Mouse (Mus musculus) heart, embryonic 12.5 days (tissue): ENCODE measurements around the gene Pard3b. TPM values are rescaled to one million over a fixed set of nuclear protein-coding genes. Genes with fewer than 3 reads are reported as not detected.

ENCODE experiments used
- ATAC-seq: fragments of 200-750 bp; cut with Nextera tagmentation; 2 replicates; pipeline ENCODE4 v1.8.0; 2017; ENCODE audit warnings: moderate TSS enrichment, moderate library complexity; ENCODE audit not compliant: insufficient number of reproducible peaks, low FRiP score
- H3K27ac ChIP-seq: fragments of 300-500 bp; sonication (generic); 2 replicates; pipeline ENCODE4 v1.5.1; 2016; ENCODE audit warnings: mild to moderate bottlenecking, moderate library complexity; ENCODE audit not compliant: poor library complexity, severe bottlenecking
- H3K27me3 ChIP-seq: fragments of 300-500 bp; sonication (generic); replicated peaks from 2 replicates; pipeline ENCODE4 v1.6.1; 2016; ENCODE audit warnings: mild to moderate bottlenecking, moderate library complexity
- H3K36me3 ChIP-seq: fragments of 300-500 bp; sonication (generic); 2 replicates; pipeline ENCODE4 v1.6.1; 2016; ENCODE audit warnings: mild to moderate bottlenecking, moderate library complexity
- H3K4me1 ChIP-seq: fragments of 300-500 bp; sonication (generic); replicated peaks from 2 replicates; pipeline ENCODE4 v1.6.1; 2016; ENCODE audit warnings: mild to moderate bottlenecking
- H3K4me2 ChIP-seq: fragments of 300-500 bp; sonication (generic); 2 replicates; pipeline ENCODE4 v1.6.1; 2016; ENCODE audit warnings: mild to moderate bottlenecking, moderate library complexity
- H3K4me3 ChIP-seq: fragments of 300-500 bp; sonication (generic); 2 replicates; pipeline ENCODE4 v1.5.1; 2016; ENCODE audit warnings: mild to moderate bottlenecking
- H3K9ac ChIP-seq: fragments of 300-500 bp; sonication (generic); 2 replicates; pipeline ENCODE4 v1.6.1; 2016; ENCODE audit warnings: mild to moderate bottlenecking, moderate library complexity
- H3K9me3 ChIP-seq: fragments of 300-500 bp; sonication (generic); replicated peaks from 2 replicates; pipeline ENCODE4 v1.6.1; 2016; ENCODE audit warnings: mild to moderate bottlenecking, moderate library complexity
- WGBS: fragments of 180-500 bp; shearing (Covaris S2); methylation state at CpG from one replicate; pipeline ENCODE4 v1.1.7; 2016; 5-methylcytosine and 5-hydroxymethylcytosine counted together
- polyA plus RNA-seq: library from polyadenylated mRNA; unstranded; fragments of >200 nt; fragmentation: Nextera tagmentation; extraction: Ambion mirVana; gene quantifications from 2 replicates; pipeline ENCODE4 v1.2.1, GENCODE M21; 2016

Gene Pard3b
- polyA plus RNA-seq, 1 experiment from 2014 or later, result 16.0 TPM

DNA sequence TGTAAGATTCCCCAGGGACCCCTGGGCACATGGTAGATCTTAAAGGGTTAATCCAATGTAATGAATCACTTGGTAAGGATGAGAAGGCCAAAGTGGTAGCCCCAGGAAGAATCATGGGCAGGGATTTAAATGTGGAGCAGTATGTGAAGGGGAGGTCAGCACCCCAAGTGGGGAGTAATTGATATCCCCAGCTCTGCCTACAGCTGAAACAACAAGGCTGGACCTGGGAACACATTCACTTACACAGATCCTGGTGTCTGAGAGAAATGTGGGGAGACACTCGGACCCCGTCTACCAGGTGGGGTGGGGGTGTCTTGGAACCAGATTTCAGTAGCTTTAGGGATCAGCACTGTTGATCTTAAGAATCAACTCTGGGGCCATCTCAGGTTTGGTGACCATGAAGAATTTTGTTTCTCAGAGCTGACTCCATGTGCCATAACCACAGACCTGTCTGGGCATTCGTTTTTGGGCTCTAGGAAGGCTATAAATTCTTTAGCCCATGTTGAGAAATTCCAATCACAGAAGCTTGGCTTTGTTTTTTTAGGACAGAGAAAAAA, 979.6 kb downstream of the Pard3b start:
- H3K4me2 ChIP-seq, result no peak overlapping the region
- H3K27ac ChIP-seq, result no peak overlapping the region
- no peak overlapping the region for H3K9ac ChIP-seq
- H3K36me3 ChIP-seq, result no peaks in the 10 kb centered on the region
- no peak overlapping the region for H3K4me3 ChIP-seq
- no peaks in the 10 kb centered on the region for H3K4me1 ChIP-seq
- no peak for ATAC-seq
- H3K9me3 ChIP-seq, result no peaks in the 10 kb centered on the region
- H3K27me3 ChIP-seq, result no peaks in the 10 kb centered on the region
- 76% methylated on average over 3 of the region's 3 CpGs for WGBS

DNA sequence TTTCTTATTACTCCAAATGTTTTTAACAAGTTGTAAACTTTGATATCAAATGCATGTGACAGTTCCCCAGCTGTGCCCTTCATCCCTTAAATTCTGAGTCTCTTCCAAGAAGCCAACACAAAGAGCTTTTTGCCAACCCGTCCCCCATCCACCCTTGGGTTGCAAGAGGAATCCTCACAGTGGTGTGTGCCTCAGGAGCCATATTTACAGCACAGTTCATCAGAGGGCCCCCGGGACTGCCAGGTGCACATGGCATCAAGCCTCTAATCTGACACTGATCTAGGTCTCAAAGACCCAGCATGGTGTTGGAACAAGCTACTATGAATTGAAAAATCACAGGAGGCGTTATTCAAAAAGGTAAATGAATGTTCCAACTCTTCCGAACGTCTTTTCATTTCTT, 980.8 kb downstream of the Pard3b start:
- Histone ChIP-seq H3K4me3 (no peak overlapping the region), H3K4me2 (no peak overlapping the region), H3K4me1 (no peaks in the 10 kb centered on the region), H3K27me3 (no peaks in the 10 kb centered on the region), H3K9me3 (no peaks in the 10 kb centered on the region), H3K27ac (no peak overlapping the region), H3K9ac (no peak overlapping the region), H3K36me3 (no peaks in the 10 kb centered on the region)
- ATAC-seq, result no peak
- WGBS, result 84% methylated on average over 5 of the region's 5 CpGs

DNA sequence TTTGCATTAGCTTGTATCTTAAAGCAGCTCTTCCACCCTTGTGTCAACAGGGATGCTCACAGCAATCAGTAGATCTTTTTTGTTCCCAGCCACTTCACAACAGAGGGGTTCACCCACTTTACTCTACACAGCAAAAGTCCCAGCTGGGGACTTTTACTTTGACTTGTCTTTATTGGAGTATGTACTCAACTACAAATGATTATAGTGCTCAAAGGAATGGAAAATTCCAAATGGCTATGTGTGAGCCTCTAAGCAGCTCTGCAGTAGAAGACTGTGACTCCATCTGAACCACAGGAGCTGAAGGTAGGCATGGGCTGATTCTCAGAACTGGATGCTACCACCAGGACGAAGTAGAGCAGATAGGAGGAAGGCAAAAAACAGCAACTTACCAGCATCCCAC, 983.8 kb downstream of the Pard3b start:
- Histone ChIP-seq H3K4me3 (no peak overlapping the region), H3K36me3 (no peaks in the 10 kb centered on the region), H3K4me2 (no peak overlapping the region), H3K9ac (no peak overlapping the region), H3K4me1 (peaks cover 8% of the 10 kb centered on the region), H3K27me3 (no peaks in the 10 kb centered on the region), H3K27ac (no peak overlapping the region), H3K9me3 (no peaks in the 10 kb centered on the region)
- no peak for ATAC-seq
- 77% methylated on average over 1 of the region's 1 CpGs for WGBS

DNA sequence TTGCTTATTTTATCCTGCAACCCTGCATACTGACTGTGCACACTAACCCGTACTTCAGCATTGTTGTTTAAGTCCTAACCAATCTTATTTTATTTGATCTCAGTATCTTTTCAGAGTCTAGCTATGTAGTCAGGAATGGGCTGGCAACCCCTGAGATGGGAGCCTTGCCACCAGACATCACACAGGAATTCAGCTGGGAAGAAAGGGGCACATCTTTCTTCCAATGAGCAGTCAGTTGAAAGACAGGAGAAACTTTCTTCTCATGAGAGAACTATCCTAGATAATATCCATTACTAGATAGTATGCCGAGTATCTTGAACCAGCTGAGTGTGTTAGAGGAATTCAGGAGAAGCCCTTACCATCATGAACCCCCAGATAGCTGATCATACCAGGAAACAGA, 985.5 kb downstream of the Pard3b start:
- Histone ChIP-seq H3K4me2 (no peak overlapping the region), H3K4me1 (peaks cover 8% of the 10 kb centered on the region), H3K27me3 (no peaks in the 10 kb centered on the region), H3K36me3 (no peaks in the 10 kb centered on the region), H3K9me3 (no peaks in the 10 kb centered on the region), H3K27ac (no peak overlapping the region), H3K4me3 (no peak overlapping the region), H3K9ac (no peak overlapping the region)
- ATAC-seq, result no peak
- 73% methylated on average over 2 of the region's 2 CpGs for WGBS

DNA sequence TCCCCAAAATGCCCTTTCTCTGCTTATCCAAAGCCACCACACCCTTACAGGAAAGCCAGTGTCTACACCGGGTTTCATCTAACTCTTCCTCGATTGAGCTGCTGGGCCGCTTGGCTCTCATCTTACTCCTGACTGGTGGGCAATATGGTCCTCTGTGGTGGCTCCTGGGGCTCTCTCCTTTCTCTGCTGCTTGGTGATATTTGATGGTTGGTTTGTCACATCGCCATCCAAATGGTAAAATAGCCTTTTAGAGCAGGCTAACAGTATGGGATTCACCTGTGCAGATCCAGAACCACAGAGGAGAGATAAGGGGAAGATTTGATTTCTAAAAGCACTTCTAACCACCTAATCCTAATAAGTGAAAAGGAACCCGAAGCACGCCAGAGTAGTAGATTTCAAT, 986.2 kb downstream of the Pard3b start:
- H3K4me2 ChIP-seq, result no peak overlapping the region
- H3K9me3 ChIP-seq, result no peaks in the 10 kb centered on the region
- H3K36me3 ChIP-seq, result no peaks in the 10 kb centered on the region
- ATAC-seq, result no peak
- 87% methylated on average over 6 of the region's 6 CpGs for WGBS
- H3K4me3 ChIP-seq, result no peak overlapping the region
- H3K27ac ChIP-seq, result no peak overlapping the region
- peaks cover 9% of the 10 kb centered on the region for H3K4me1 ChIP-seq
- H3K9ac ChIP-seq, result no peak overlapping the region
- H3K27me3 ChIP-seq, result no peaks in the 10 kb centered on the region

DNA sequence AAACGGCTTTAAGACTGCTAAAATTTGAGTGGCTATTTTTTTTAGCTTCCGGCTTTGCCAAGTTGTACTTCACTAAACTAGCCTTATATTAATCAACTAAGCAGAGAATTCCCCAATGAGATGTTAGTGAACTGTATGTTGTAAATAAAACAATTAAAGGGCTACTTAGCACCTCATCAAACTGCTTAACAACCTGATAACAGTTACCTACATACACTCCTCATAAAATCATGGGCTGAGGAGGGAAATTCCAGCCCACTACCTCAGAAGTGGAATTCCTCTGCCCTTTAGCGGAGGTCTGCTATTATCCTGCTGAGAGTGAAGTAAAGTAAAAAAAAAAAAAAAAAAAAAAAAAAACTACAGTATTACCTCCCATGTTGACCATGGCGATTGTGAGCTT, 986.7 kb downstream of the Pard3b start:
- no peaks in the 10 kb centered on the region for H3K27me3 ChIP-seq
- no peak overlapping the region for H3K27ac ChIP-seq
- H3K4me3 ChIP-seq, result no peak overlapping the region
- no peak for ATAC-seq
- no peaks in the 10 kb centered on the region for H3K36me3 ChIP-seq
- H3K9ac ChIP-seq, result no peak overlapping the region
- WGBS, result 72% methylated on average over 4 of the region's 4 CpGs
- peaks cover 14% of the 10 kb centered on the region for H3K4me1 ChIP-seq
- H3K4me2 ChIP-seq, result no peak overlapping the region
- no peaks in the 10 kb centered on the region for H3K9me3 ChIP-seq

DNA sequence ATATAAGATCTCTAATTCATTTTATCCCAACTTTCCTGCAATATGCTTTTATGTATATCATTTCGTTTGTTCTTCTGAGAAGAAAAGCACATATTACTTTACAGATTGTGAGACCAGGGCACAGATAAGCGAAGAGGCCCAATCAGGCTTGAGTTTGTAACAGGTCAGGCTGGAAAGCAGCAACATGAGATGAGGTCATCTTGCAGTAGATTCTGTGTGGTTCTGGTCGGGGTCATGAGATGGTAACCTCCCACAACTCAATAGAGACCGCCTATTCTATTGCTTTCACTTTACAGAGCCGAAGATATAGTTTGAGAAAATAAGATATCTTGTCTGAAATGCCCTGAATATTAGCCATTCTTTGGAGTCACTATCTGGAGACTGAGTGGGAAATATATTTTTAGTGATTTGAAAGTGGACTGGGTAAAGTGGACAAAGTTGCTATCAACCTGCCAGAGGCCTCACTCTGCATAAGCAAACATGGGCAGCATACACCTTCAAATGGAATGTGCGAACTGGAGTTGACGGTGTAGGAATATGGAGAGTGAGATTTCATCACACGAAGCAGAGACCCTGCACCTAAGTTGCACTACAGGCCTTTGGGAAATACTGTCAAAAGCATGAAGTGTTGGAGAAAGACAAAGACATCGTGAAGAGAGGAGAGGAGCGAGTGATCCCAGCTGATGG, 987.3 kb downstream of the Pard3b start:
- peaks cover 18% of the 10 kb centered on the region for H3K4me1 ChIP-seq
- no peak for ATAC-seq
- WGBS, result 65% methylated on average over 10 of the region's 10 CpGs
- H3K36me3 ChIP-seq, result no peaks in the 10 kb centered on the region
- no peak overlapping the region for H3K9ac ChIP-seq
- no peaks in the 10 kb centered on the region for H3K27me3 ChIP-seq
- no peak overlapping the region for H3K4me3 ChIP-seq
- H3K27ac ChIP-seq, result no peak overlapping the region
- no peaks in the 10 kb centered on the region for H3K9me3 ChIP-seq
- no peak overlapping the region for H3K4me2 ChIP-seq

DNA sequence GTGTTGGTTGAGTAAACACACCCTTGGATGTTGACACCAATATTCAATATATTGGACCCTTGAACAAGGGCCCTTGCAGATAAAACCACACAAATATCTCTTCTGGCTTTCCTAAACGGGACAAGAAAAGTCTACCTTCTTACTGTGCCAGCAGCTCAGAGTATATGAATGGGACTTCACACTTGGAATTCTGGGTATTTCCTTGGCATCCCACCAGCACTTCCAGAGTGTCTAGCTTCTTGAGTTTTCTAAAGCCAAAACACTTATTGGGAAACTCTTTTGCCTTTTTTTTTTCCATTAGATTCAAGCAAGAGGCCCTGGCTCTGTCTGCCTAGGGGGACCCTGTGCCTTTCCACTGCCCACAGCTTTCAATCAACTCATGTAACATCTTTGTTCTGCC, 991.3 kb downstream of the Pard3b start:
- Histone ChIP-seq H3K36me3 (no peaks in the 10 kb centered on the region), H3K4me2 (no peak overlapping the region), H3K4me3 (no peak overlapping the region), H3K4me1 (peaks cover 26% of the 10 kb centered on the region), H3K9me3 (0 out of 2 replicates have a peak, but pooled peaks cover 5% of the 10 kb centered on the region), H3K27ac (no peak overlapping the region), H3K9ac (no peak overlapping the region), H3K27me3 (no peaks in the 10 kb centered on the region)
- WGBS, result 58% methylated on average over 1 of the region's 1 CpGs
- no peak for ATAC-seq

DNA sequence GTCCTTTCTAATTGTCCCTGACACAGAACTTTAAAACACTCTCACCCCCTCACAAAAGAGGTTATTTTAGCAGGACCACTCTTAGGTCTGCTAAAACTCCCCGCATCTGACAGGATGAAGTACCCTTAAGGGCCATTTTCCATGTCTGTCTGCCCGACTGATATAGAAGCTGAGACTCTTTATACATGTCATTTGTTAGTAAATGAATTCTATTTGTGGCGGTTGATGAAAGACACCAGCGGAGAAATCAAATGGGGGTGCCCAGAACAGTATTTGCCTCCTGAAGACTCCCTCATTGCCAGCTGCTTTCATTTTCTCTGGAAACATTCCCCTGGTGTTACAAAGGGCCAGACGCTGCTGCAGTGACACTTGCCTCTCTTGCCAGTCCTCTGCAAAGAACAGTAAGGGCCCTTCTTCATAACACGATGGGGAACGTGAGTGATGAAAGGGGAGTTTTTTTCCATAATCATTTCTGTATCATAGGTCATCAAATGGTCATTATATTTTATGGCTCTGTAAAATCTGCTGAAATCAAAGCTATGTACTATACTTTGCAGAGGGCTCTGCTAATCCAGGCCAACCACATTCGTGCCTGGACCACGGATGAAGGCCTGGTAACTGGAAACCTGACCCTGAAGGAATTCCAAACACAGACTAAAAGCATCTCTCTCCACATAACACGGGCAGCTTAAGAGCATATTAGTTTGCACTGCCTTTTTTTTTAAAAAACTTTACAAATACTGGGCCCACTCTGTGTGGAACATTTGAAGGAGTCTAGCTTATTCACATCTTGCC, 993.1 kb downstream of the Pard3b start:
- Histone ChIP-seq H3K9ac (no peak overlapping the region), H3K4me2 (peak overlapping the region; percentile 38; the same call in 1 of the 2 replicates)
- ATAC-seq, result no peak

DNA sequence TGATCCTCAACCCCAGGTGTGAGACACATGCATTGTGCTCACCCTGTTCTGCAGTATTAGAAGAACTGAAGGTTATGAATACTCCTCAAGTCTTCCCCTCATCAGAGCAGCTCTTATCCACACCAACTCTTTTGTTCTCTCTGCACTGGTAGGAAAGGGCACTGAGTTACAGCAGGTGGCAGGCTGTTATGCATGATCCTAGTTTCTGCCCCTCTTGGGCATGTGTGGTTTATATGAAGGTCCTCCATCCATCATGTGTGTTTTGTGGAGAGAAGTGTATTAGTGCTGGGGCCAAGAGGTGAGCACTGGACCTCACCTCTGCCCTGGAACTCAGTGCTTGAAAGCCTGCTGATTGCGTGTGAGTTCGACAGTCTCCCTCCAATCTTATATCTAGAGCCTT, 994.3 kb downstream of the Pard3b start:
- Histone ChIP-seq H3K36me3 (no peaks in the 10 kb centered on the region), H3K4me2 (no peak overlapping the region), H3K9ac (no peak overlapping the region), H3K4me3 (no peak overlapping the region), H3K27me3 (no peaks in the 10 kb centered on the region), H3K9me3 (0 out of 2 replicates have a peak, but pooled peaks cover 5% of the 10 kb centered on the region), H3K27ac (no peak overlapping the region), H3K4me1 (peaks cover 26% of the 10 kb centered on the region)
- 87% methylated on average over 2 of the region's 2 CpGs for WGBS
- ATAC-seq, result no peak

More for the DNA sequence above, 993.1 kb downstream of the Pard3b start:
- Histone ChIP-seq H3K9me3 (0 out of 2 replicates have a peak, but pooled peaks cover 5% of the 10 kb centered on the region), H3K4me1 (peaks cover 26% of the 10 kb centered on the region), H3K4me3 (no peak overlapping the region), H3K27me3 (no peaks in the 10 kb centered on the region), H3K27ac (peak overlapping the region; percentile 56), H3K36me3 (no peaks in the 10 kb centered on the region)
- 45% methylated on average over 10 of the region's 10 CpGs for WGBS

DNA sequence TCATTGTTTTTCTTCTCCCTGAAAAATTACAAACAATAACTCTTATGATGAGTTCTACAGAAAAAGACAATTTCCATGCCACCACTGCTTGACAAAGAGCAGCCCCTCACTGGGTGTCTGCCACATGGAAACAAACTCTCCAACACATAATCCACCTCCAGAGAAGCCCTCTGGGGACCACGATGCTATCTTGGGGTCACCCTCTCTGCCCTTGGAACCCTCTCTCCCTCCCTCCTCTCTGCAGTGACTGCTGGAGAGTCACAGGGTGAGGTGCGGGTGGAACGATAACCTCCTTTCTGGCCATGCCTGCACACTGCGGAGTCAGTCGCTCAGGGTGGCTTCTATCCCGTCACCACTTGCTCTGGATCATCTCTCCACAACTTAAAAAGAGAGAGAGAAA, 996.6 kb downstream of the Pard3b start:
- ATAC-seq, result no peak
- Histone ChIP-seq H3K27me3 (no peaks in the 10 kb centered on the region), H3K36me3 (no peaks in the 10 kb centered on the region), H3K4me3 (no peak overlapping the region), H3K9me3 (0 out of 2 replicates have a peak, but pooled peaks cover 5% of the 10 kb centered on the region), H3K9ac (no peak overlapping the region), H3K4me2 (no peak overlapping the region; the same call in 1 of the 2 replicates), H3K27ac (no peak overlapping the region), H3K4me1 (peaks cover 22% of the 10 kb centered on the region)
- WGBS, result 23% methylated on average over 6 of the region's 6 CpGs
